Mouse (Mus musculus) layer of hippocampus, postnatal 14 days (tissue): ENCODE results near the gene Zw10. TPM values are rescaled to one million over a fixed set of nuclear protein-coding genes. Genes with fewer than 3 reads are reported as not detected.
A peak's percentile ranks its signal among the peaks of the same experiment; 100 is the strongest.

Experiments used
- DNase-seq, 2 experiments: peaks; one replicate each; pipeline ENCODE4 v3.0.0; 2021 to 2022; ENCODE audit warnings: low spot score in 2 of 2, mixed read lengths in 1 of 2
- long read RNA-seq, 2 experiments: library from polyadenylated mRNA; stranded (forward); transcript quantifications; one replicate each; pipeline ENCODE4 v2.0.0; 2021
- total RNA-seq, 2 experiments: library from RNA; stranded (reverse); gene quantifications; 2 replicates each; pipeline ENCODE4 v1.2.3; 2021

The Zw10 gene
- total RNA-seq: 10 to 100 TPM; 15.0 to 15.9 TPM
- long read RNA-seq, experiment 1, transcript Zw10-201 (16 exons, 2,863 nt): major isoform, 8 of 13 reads
- long read RNA-seq, experiment 1, partial matches to known transcripts: 2 of 13 reads
- long read RNA-seq, experiment 1, other reads (novel, unspliced or antisense): 3 of 13 reads
- long read RNA-seq, experiment 2, transcript Zw10-201 (16 exons, 2,863 nt): major isoform, 9 of 12 reads
- long read RNA-seq, experiment 2, partial matches to known transcripts: 3 of 12 reads
- long read RNA-seq, experiment 2, other reads (novel, unspliced or antisense): 0 of 12 reads

- peak; percentile 88 to 95 for DNase-seq
Measured at GRCm38 (mm10) chr9:49055333-49056205, at the start of gene Zw10. Gene Zw10, plus strand, starts transcription at chr9:49055613.

- no peak for DNase-seq
Measured at GRCm38 (mm10) chr9:49015824-49016223, 39.6 kb upstream of the Zw10 start.

DNA sequence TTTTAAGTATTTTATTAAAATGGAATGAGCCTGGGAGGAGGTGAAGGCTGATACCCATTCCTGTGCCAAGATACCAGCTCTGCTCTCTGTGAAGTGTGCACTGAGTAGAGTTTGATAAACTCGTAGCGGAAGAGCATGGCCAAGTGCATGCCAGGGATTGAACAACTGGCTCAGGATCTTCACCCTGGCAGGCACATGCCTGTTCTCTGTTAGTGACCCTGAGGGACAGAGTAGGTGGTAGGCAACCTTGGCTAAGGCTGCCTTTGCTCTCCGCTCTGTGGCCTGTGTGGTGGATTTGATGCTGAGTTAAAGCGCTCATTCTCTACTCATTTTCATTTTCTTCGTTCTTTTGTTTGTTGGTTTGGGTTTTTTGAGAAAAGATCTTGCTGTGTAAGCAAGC lies 34.1 kb upstream of the Zw10 start:
- no peak for DNase-seq

DNA sequence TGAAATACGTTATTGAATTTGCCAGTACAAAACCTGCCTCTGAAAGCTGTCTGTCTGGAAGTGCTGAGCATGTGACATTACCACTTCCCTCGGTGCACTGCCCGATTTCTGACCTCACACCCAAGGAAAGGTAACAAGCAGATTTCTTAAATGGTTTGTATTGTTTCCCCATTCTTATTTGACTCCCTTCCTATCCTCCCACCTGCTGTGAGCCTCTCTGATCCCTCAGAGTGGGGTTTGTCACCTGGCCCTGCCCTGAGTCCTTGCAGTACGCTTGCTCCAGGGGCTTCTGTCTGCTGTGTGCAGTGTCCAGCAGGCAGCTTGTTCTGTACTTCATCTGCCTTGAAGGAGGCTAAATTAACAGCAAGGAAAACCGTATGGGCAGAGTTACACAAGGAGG lies 31.5 kb upstream of the Zw10 start:
- DNase-seq: no peak

DNA sequence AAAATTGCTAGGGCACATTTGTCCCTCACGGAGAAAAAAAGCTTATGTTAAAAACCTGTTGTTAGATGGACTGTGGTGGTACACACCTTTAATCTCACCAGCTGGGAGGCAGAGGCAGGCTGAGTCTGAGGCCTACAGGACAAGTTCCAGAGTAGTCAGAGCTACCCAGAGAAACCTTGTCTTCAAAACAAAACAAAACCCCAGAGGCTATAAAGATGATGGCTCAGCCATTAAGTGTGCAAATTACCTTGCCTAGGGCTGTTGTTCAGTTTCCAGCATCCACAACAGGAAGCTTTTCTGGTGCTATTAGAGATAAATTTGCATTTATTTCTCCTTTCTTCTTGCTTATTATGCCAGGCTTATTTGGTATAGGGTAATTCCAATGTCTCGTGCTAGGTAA lies 30.9 kb upstream of the Zw10 start:
- no peak for DNase-seq

DNA sequence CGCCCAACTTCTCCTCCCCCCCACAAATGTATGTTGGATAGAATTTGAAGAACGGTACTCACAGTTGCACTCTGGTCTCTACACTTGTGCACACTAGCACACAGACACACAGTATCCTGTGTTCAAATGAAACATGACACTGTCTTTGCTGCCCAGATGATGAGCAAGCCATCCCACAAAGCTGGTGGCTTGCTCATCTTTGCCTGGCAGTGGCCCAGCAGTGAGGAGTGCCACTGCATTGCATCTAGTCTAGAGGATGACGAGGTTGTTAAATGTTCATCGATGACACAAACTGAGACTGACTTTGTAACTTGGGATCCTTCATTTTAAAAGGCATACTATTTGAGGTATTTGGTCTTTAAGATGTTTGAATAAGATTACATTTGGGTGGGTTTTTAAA lies 20.6 kb upstream of the Zw10 start:
- no peak for DNase-seq

DNA sequence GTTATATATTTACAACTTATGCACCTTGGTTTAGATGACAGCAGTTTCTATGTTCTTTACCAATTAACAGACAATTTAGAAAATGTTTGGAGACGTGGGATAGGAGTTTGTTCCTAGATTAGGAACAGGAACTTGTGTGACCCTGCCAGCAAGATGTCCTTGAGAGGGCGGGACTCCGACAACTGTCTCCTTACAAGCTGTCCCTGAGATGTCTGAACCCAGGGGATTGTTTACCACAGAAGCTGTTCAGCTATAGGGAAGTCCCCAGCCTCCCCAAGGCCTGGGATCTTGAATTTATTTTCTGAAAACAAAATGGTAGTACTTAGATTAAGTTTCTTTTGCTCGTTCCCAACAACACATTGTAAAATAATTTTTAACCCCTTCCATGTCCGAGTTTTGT lies 4.5 kb upstream of the Zw10 start:
- no peak for DNase-seq

- DNase-seq: peak; percentile 57 to 78
Measured at GRCm38 (mm10) chr9:49051349-49051748, 4.1 kb upstream of the Zw10 start.

DNA sequence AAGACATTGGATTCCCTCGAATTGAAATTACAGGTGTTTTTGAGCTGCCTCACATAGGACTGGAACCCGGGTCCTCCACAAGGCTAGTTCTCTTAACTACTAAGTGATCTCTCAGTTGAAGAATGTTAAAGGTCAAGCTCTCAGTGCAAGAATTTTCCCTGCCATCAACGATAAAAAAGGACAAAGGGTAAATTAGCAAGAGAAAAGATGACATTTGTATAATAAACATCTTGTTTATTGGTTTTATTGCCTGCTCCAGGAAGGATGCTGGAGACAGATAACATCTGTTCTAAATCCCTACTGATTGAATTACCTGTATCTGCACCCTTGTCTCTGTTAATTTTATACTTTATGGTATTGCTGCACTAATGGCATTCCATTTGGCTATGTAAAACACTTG lies 1.4 kb upstream of the Zw10 start:
- no peak for DNase-seq

- no peak for DNase-seq
Measured at GRCm38 (mm10) chr9:49076847-49077246, 21.4 kb downstream of the Zw10 start.

- no peak for DNase-seq
Measured at GRCm38 (mm10) chr9:49081107-49081506, 25.7 kb downstream of the Zw10 start, which contains the start of gene Tmprss5. Gene Tmprss5, plus strand, starts transcription at chr9:49081260.

GRCm38 (mm10) chr9:49081561-49081960 lies 26.1 kb downstream of the Zw10 start:
- peak; percentile 76 to 85 for DNase-seq

DNA sequence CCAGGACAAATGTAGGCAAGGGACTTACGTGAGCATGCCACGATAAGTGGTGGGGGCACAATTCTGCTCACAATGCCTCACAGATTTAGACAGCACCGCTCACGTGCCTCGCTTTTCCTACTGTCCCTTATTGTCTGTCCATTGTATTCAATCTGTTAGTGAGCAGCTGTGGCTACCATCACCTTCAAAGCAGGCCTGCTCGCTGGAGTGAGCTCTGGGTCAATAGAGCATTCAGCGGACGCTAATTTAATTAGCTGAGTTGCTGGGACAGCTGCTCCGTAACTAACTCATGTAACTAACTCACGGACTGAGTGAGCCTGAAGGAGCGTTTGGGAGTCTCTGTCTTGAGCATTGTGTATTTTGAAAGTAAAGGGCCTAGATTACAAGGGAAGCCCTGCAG lies 31.9 kb downstream of the Zw10 start:
- no peak for DNase-seq

DNA sequence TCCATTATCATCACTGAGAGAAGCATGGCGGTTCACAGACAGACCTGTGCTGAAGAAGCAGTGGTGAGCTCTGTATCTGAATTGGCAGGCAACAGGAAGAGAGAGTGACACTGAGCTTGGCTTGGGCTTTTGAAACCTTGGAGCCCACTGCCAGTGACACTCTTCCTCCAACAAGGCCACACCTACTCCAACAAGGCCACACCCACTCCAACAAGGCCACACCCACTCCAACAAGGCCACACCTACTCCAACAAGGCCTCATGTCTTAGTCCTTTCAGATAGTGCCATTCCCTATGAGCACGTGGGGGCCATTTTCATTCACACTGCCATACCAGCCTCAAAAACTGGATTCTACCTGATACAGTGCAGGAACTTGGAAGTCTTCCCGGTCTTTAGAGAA lies 43.5 kb downstream of the Zw10 start:
- no peak for DNase-seq

DNA sequence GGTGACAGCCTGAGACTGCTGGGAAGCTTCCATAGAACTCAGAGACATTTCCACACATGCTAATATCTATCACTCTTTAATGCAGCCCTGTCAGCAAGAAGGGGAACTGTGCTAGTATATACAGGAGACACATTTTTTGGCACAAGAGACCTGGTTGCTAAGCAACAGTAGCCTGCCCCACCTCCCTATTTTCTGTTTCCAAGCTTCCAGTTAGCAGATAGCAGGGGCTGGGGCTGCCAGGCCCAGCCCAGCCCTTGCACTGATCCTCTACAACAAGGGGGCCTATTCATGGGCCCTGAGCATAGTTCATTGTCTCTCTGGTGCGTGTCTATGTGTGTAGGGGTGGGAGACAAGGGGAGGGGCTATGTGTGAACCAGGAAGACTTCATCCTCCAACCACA lies 46.9 kb downstream of the Zw10 start:
- peak; percentile 13 to 47 for DNase-seq

DNA sequence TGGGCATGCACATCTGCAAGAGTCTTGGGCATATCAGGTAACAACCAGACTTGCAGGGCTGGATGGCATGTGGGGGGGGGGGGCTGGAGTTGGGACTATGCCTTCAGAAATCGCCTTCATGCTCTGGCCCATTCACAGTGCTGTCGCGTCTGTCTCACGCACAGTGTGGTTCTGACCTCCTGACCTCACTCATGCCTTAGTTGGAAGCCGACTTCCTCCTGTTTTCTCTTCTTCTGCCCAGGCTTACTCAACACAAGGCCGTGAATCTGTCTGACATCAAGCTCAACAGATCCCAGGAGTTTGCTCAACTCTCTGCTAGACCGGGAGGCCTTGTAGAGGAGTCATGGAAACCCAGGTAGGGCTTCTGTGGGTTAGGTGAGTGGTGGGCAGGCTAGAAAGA lies 53.7 kb downstream of the Zw10 start:
- DNase-seq: no peak

GRCm38 (mm10) chr9:49110476-49111220 lies 55.2 kb downstream of the Zw10 start:
- DNase-seq: no peak

- DNase-seq: no peak
Measured at GRCm38 (mm10) chr9:49111296-49111695, 55.9 kb downstream of the Zw10 start.

- no peak for DNase-seq
Measured at GRCm38 (mm10) chr9:49118271-49118825, 62.9 kb downstream of the Zw10 start.

DNA sequence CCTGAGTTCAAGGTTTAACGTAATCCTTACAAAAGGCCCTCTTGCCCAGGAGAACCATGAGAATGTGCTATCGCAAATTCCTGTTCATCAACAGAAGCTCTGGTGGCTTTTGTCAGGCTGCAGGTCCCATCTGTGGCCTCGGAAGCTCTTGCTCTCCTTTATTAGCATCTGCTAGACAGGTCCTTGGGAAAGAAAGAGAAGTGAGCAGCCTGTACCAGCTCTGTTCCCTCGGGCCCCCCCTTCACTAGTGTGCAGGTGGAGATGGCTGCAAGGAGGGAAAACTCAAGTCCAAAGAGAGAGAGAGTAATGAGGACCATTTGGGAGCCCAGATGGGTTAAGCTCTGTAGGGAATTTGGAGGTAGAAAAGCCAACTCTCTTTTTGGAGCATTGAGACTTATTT lies 64.3 kb downstream of the Zw10 start:
- peak; percentile 15 to 19 for DNase-seq

DNA sequence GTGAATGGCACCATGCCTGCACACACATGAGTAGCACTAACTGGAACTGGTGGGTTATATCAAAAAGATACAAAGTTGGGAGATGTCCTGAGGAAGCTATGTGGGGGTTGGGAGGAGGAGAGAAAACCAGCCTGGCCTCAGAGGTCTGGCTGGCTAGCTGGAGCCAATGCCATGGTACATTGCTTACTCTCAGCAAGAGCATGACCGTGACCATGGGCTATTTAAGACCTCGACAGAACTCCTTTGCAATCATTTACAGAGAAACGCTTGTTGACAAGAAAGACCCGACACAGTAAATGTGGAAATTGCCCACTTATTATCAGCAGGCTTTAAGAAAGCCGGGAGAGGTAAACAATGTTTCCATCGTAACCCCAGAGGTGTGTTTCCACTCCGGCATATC lies 70.3 kb downstream of the Zw10 start:
- DNase-seq: no peak
